Mouse (Mus musculus) C2C12 (cell line): ENCODE data around the gene Ndufaf8.

Source experiments
- CTCF ChIP-seq: IDR thresholded peaks from one replicate; pipeline ENCODE4 v1.5.1; 2011; ENCODE audit not compliant: control insufficient read depth, insufficient read depth, insufficient read length
- MAX ChIP-seq: IDR thresholded peaks from one replicate; pipeline ENCODE4 v1.6.1; 2011; ENCODE audit warnings: mild to moderate bottlenecking, control low read depth
- MYOG ChIP-seq: IDR thresholded peaks from one replicate; pipeline ENCODE4 v1.6.1; 2011; ENCODE audit not compliant: control insufficient read depth, insufficient read length; ENCODE audit errors: extremely low read depth

- no peak for TF ChIP-seq MYOG
- no peak for TF ChIP-seq CTCF
- TF ChIP-seq MAX: no peak
Measured at GRCm38 (mm10) chr11:120148201-120148855, 49.6 kb downstream of the Ndufaf8 start.
